Mouse (Mus musculus) CD8-positive naive resting alpha-beta T cell, adult 2 months (primary cell): ENCODE measurements around the gene Cpne7.

Experiments
- DNase-seq, 2 experiments: peaks; one replicate each; pipeline ENCODE4 v3.0.0; 2022; ENCODE audit warnings: low read depth in 2 of 2, low spot score in 2 of 2

Gene Cpne7

DNA sequence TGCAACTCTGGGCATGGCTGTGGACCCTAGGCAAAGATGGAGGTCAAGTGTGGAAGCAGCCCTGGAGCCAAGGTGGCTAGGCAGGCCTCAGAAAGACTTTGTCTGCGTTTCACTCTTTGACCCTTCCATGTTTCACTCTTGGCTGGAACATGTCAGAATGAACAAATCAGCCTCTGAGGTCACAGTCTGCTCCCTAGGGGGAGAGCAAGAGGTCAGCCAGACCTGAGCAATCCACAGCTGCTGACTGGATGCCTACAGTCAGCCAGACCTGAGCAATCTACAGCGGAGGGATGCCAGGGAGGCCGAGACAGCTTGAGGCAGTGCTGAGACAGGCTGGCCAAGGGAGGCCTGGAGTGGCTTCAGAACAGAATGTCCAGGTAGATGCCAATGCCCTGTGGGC lies 64.2 kb downstream of the Cpne7 start:
- DNase-seq: no peak
